Mouse (Mus musculus): Measurements from ENCODE around the gene Alkbh6. TPM values are rescaled to one million over a fixed set of nuclear protein-coding genes. Genes with fewer than 3 reads are reported as not detected.
A peak's percentile ranks its signal among the peaks of the same experiment; 100 is the strongest.

Gene Alkbh6
- polyA plus RNA-seq (2015; fragmentation: Nextera tagmentation; extraction: Ambion mirVana), result 118 and 126 TPM in 2 replicates

DNA sequence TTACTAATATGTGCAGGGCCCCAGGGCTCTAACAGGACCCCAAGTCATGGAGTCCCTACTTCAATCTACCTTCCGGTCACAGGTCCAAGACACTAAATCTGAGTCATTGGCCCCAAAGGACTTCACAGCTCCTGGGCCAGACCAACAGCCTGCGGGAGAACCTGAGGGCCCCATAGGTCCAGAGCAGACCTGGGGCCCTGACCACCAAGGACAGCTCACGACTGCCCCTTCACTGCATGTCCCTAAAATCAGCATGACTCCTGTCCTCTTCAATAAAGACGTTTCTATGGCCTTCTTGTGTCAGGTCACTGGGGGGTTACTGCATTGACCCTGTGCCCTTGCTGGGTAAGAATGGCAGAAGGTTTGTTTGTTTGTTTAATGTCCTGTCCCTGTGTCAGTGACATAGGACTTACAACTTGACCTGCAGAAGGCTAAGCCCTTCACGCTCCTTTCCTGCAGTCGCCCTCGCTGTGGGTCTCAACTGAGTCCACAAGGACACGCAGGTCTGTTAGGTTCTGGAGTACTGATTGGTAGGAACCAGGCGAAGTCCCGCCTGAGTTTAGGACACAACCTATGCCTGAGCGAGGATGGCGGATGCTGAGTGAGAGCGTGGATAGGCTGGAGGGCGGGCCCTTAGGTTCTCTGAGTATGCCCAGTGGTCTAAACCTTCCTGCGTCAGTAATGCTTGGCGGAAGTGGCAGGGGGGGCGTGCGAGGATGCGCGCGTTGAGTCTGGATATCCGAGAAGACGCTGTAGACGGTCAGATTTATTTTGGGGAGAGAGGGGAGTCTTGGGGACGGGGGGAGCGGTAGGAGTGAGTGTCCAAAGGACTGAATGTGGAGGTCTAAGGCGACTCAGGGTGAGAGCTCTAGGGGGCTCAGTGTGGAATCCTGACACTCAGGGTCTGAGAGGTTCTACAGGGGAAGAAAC lies at the start of gene Alkbh6:
Gene Alkbh6 (plus strand): TSS at position 642 of the 930 bp plus-strand sequence.
- no peaks in the 10 kb centered on the region for H3K9me3 ChIP-seq
- H3K4me1 ChIP-seq (replicated peaks), result peaks cover 24% of the 10 kb centered on the region
- H3K36me3 ChIP-seq, result peaks cover 61% of the 10 kb centered on the region
- H3K4me2 ChIP-seq, result peak within 1 kb of the TSS; percentile 89
- 4% methylated on average over 27 of the region's 27 CpGs for WGBS
- H3K27ac ChIP-seq, result peak within 1 kb of the TSS; percentile 85
- ATAC-seq (ENCODE audit: low FRiP score), result peak; percentile 99
- H3K27me3 ChIP-seq, result no peaks in the 10 kb centered on the region
- peak within 1 kb of the TSS; percentile 82 for H3K9ac ChIP-seq
- H3K4me3 ChIP-seq, result peak within 1 kb of the TSS; percentile 70

DNA sequence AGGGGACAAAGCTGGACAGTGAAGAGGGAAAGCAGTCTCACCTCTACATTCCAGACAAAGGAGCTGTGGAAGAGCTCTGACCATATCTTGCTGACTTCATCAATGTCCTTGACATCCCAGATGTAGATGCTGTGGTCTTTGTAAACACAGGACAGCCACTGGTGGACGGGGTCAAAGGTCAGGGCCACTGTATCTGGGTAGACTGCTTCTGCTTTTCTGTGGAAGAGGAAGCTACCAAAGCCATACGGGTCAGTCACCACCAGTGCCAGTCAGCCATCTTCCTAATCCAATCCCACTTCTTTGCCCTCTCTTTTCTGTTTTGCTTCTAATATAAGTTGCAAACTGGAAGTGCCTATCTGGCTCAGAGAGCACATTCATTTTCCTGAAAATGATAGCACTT lies 43.5 kb upstream of the Alkbh6 start:
- Histone ChIP-seq H3K36me3 (peaks cover 13% of the 10 kb centered on the region), H3K27ac (no peak overlapping the region), H3K4me3 (no peak overlapping the region), H3K9ac (no peak overlapping the region), H3K27me3 (no peaks in the 10 kb centered on the region), H3K4me1 (replicated peaks) (no peaks in the 10 kb centered on the region), H3K4me2 (no peak overlapping the region), H3K9me3 (no peaks in the 10 kb centered on the region)
- no peak for ATAC-seq (ENCODE audit: low FRiP score)
- WGBS, result 82% methylated on average over 2 of the region's 2 CpGs

DNA sequence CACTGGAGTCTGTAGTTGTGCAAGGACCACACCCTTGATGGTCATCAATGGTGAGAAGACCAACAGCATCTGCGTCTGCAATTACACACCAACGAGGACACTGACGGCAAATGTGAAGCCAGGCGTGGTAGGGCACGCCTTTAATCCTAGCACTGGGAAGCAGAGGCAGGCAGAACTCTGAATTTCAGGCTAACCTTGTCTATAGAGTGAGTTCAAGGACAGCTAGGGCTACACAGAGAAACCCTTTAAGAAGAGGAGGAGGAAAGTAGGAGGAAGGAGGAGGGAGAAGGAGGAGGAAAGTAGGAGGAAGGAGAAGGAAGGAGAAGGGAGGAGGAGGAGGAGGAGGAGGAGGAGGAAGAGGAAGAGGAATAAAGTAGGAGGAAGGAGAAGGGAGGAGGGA lies 43.0 kb upstream of the Alkbh6 start:
- H3K4me1 ChIP-seq (replicated peaks), result no peaks in the 10 kb centered on the region
- peaks cover 18% of the 10 kb centered on the region for H3K36me3 ChIP-seq
- no peak overlapping the region for H3K27ac ChIP-seq
- H3K4me3 ChIP-seq, result no peak overlapping the region
- no peak overlapping the region for H3K9ac ChIP-seq
- 90% methylated on average over 5 of the region's 5 CpGs for WGBS
- H3K27me3 ChIP-seq, result no peaks in the 10 kb centered on the region
- ATAC-seq (ENCODE audit: low FRiP score), result no peak
- H3K9me3 ChIP-seq, result no peaks in the 10 kb centered on the region
- H3K4me2 ChIP-seq, result no peak overlapping the region

DNA sequence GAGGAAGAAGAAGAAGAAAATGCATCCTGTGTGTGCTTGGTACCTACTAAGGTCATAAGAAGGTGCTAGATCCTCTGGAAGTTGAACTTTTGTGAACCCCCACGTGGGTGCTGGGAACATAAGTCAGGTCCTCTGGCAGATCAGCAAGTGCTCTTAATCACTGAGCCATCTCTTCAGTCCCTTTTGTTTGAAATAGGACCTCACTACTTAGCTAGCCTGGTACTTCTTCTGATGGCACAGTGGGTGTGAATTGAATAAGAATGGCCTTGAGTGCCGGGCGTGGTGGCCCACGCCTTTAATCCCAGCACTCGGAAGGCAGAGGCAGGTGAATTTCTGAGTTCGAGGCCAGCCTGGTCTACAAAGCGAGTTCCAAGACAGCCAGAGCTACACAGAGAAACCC lies 42.6 kb upstream of the Alkbh6 start:
- Histone ChIP-seq H3K27me3 (no peaks in the 10 kb centered on the region), H3K9ac (no peak overlapping the region), H3K4me1 (replicated peaks) (no peaks in the 10 kb centered on the region), H3K4me2 (no peak overlapping the region), H3K36me3 (peaks cover 17% of the 10 kb centered on the region), H3K9me3 (no peaks in the 10 kb centered on the region), H3K4me3 (no peak overlapping the region), H3K27ac (no peak overlapping the region)
- WGBS, result 93% methylated on average over 7 of the region's 7 CpGs
- no peak for ATAC-seq (ENCODE audit: low FRiP score)

DNA sequence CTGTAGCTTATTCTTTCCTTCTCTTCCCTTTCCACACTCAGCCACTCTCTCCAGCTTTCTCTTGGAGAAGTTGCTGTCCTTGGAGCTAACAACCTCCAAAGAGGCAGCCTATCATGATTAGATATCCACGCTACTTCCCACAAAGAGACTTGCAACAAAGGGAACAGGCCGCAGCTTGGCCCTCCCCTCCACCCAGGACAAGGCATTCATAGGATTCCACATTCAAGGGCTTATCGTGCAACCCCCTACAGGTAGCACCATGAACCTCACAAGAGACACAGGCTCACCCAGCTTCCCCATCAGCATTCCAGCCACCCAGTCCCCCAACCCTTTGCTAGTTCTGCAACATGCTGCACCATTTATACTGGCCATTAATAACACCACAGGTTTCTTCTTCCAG lies 41.7 kb upstream of the Alkbh6 start:
- H3K9me3 ChIP-seq, result no peaks in the 10 kb centered on the region
- H3K9ac ChIP-seq, result 0 out of 2 replicates have a peak overlapping the region, but pooled peaks have one; percentile 30
- no peak overlapping the region for H3K4me2 ChIP-seq
- H3K4me3 ChIP-seq, result no peak overlapping the region
- 77% methylated on average over 3 of the region's 3 CpGs for WGBS
- no peak overlapping the region for H3K27ac ChIP-seq
- peaks cover 16% of the 10 kb centered on the region for H3K36me3 ChIP-seq
- no peaks in the 10 kb centered on the region for H3K27me3 ChIP-seq
- H3K4me1 ChIP-seq (replicated peaks), result no peaks in the 10 kb centered on the region
- no peak for ATAC-seq (ENCODE audit: low FRiP score)

GRCm38 (mm10) chr7:30269641-30270040 lies 38.9 kb upstream of the Alkbh6 start:
- WGBS, result 84% methylated on average over 4 of the region's 4 CpGs
- Histone ChIP-seq H3K36me3 (peaks cover 9% of the 10 kb centered on the region), H3K4me1 (replicated peaks) (no peaks in the 10 kb centered on the region), H3K27me3 (no peaks in the 10 kb centered on the region), H3K4me3 (no peak overlapping the region), H3K4me2 (no peak overlapping the region), H3K9ac (no peak overlapping the region), H3K27ac (no peak overlapping the region), H3K9me3 (no peaks in the 10 kb centered on the region)
- no peak for ATAC-seq (ENCODE audit: low FRiP score)

GRCm38 (mm10) chr7:30274383-30274782 lies 34.1 kb upstream of the Alkbh6 start:
- no peaks in the 10 kb centered on the region for H3K9me3 ChIP-seq
- no peak overlapping the region for H3K4me2 ChIP-seq

GRCm38 (mm10) chr7:30278911-30279310 lies 29.6 kb upstream of the Alkbh6 start:
- H3K4me1 ChIP-seq (replicated peaks), result peaks cover 15% of the 10 kb centered on the region
- H3K27ac ChIP-seq, result no peak overlapping the region
- H3K4me3 ChIP-seq, result no peak overlapping the region
- H3K27me3 ChIP-seq, result no peaks in the 10 kb centered on the region
- 60% methylated on average over 2 of the region's 2 CpGs for WGBS
- peak overlapping the region; percentile 93 for H3K4me2 ChIP-seq
- H3K36me3 ChIP-seq, result no peaks in the 10 kb centered on the region
- ATAC-seq (ENCODE audit: low FRiP score), result no peak
- H3K9ac ChIP-seq, result no peak overlapping the region
- no peaks in the 10 kb centered on the region for H3K9me3 ChIP-seq

More at GRCm38 (mm10) chr7:30274383-30274782, 34.1 kb upstream of the Alkbh6 start:
- Histone ChIP-seq H3K9ac (no peak overlapping the region), H3K36me3 (peaks cover 5% of the 10 kb centered on the region; the same call in 1 of the 2 replicates), H3K4me3 (no peak overlapping the region), H3K27me3 (no peaks in the 10 kb centered on the region), H3K27ac (no peak overlapping the region), H3K4me1 (replicated peaks) (peaks cover 5% of the 10 kb centered on the region)
- ATAC-seq (ENCODE audit: low FRiP score), result no peak
- 86% methylated on average over 6 of the region's 6 CpGs for WGBS

- Histone ChIP-seq H3K36me3 (no peaks in the 10 kb centered on the region), H3K4me3 (peak overlapping the region; percentile 74), H3K27ac (no peak overlapping the region), H3K9ac (peak overlapping the region; percentile 66), H3K4me1 (replicated peaks) (peaks cover 15% of the 10 kb centered on the region), H3K27me3 (no peaks in the 10 kb centered on the region), H3K4me2 (peak overlapping the region; percentile 93), H3K9me3 (no peaks in the 10 kb centered on the region)
- 0% methylated on average over 6 of the region's 6 CpGs for WGBS
- ATAC-seq (ENCODE audit: low FRiP score), result no peak
Observed at GRCm38 (mm10) chr7:30279536-30279935, 29.0 kb upstream of the Alkbh6 start.

DNA sequence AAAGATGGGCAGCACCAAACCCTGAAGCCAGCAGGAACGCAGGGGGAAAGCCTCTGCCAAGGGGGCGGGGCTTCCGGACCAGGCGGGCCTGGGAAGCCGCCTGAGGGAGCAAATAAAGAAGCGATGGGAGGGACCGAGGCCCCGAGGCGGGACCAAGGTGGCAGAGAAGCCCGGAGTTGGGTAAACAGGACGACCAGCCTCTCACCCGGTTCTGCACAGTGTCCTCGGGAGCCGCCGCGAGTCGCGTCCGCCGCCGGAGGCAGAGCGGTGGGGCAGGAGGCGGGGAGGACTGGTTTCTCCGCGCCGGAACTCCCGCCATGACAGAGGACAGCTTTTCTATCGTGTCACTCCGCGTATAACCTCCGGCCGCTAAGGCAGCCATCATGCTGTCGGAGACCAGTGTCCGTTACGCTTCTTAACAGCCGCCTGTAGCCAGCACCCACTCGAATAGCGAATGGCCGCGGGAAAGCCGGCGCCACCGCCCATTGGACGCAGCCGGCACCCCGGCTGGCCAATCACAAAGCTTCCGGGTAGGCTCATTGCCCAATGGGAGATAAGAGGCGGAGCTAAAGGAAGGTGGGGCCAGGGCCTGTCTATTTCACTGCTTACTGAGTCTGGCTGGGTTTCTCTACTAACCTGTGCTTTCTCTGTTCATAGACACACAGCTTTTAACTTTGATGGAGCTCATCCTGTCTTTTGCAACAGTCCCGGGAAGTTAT lies 28.4 kb upstream of the Alkbh6 start, which contains the start of the genes Thap8 and Wdr62:
Gene Thap8 (plus strand): TSS at position 144 of the 719 bp plus-strand sequence.
Gene Wdr62 (minus strand): TSS at position 469 of the 719 bp plus-strand sequence.
- under 1% methylated on average over 49 of the region's 49 CpGs for WGBS
- Histone ChIP-seq H3K9me3 (no peaks in the 10 kb centered on the region), H3K9ac (peak within 1 kb of the TSS; percentile 74), H3K27me3 (no peaks in the 10 kb centered on the region), H3K36me3 (no peaks in the 10 kb centered on the region), H3K4me3 (peak within 1 kb of the TSS; percentile 74), H3K4me2 (peak within 1 kb of the TSS; percentile 93), H3K27ac (peak within 1 kb of the TSS; percentile 98), H3K4me1 (replicated peaks) (peaks cover 15% of the 10 kb centered on the region)
- peak; percentile 98 for ATAC-seq (ENCODE audit: low FRiP score)

DNA sequence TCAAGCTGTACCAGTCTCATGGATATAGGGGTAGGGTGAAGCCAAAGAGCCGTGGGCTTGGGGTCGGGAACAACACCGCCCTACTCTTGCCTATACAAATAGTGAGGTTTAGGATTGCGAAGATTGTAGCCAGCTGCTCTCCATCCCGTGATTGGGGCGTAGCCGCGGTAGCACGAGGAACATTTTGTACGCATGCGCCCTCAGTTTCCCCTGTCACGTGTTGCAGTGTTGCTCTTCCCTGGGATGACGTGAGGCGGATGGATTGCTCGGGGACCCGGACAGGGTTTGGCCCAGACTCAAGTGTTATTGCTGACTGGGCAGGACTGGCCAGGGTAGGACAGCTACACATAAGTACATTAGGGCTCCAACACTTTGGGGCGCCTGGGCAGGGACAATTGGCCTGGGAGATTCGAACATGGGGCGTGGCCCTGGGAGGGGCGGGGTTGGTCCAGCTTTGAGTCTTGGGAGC lies 27.8 kb upstream of the Alkbh6 start:
- no peaks in the 10 kb centered on the region for H3K27me3 ChIP-seq
- under 1% methylated on average over 20 of the region's 20 CpGs for WGBS
- ATAC-seq (ENCODE audit: low FRiP score), result peak; percentile 87

GRCm38 (mm10) chr7:30281522-30281921 lies 27.0 kb upstream of the Alkbh6 start:
- WGBS, result 78% methylated on average over 4 of the region's 4 CpGs
- Histone ChIP-seq H3K4me1 (replicated peaks) (peaks cover 15% of the 10 kb centered on the region), H3K27me3 (no peaks in the 10 kb centered on the region), H3K9ac (no peak overlapping the region), H3K27ac (no peak overlapping the region), H3K4me2 (peak overlapping the region; percentile 93), H3K4me3 (peak overlapping the region; percentile 74; the same call in 1 of the 2 replicates), H3K9me3 (no peaks in the 10 kb centered on the region), H3K36me3 (no peaks in the 10 kb centered on the region)
- ATAC-seq (ENCODE audit: low FRiP score), result no peak

More for the DNA sequence above, 27.8 kb upstream of the Alkbh6 start:
- Histone ChIP-seq H3K36me3 (no peaks in the 10 kb centered on the region), H3K9ac (peak overlapping the region; percentile 74), H3K4me3 (peak overlapping the region; percentile 74), H3K27ac (peak overlapping the region; percentile 98), H3K9me3 (no peaks in the 10 kb centered on the region), H3K4me2 (peak overlapping the region; percentile 93), H3K4me1 (replicated peaks) (peaks cover 15% of the 10 kb centered on the region)

Measured in hindbrain, embryonic 13.5 days (tissue).